Mouse (Mus musculus): ENCODE results near the gene Olfr890. TPM values are rescaled to one million over a fixed set of nuclear protein-coding genes. Genes with fewer than 3 reads are reported as not detected.

The Olfr890 gene
- total and polyA plus RNA-seq, 3 experiments = not detected

DNA sequence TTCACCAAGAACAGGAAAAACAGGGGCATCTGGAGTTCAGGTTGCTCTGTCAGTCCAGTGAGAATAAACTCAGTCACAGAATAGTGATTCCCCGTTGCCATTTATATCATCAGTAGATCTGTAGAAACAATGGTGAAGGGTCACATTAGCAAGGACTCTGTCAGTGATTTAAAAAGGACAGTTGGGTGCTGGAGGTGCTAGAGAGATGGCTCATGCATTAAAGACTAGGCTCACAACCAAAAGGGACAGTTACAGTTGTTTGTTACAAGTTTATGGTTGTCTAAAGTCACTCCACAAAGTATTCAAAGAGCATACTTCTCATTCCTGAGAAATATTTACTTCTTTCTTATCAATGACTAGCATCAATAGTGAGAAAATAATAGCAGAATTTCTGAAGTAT, 38.4 kb downstream of the Olfr890 start, which contains the start of gene Olfr891:
Gene Olfr891 (minus strand): TSS at position 101 of the 400 bp plus-strand sequence.
- TF ChIP-seq SMC3 (IDR thresholded peaks at IDR 0.05; ENCODE audit: low read depth, low read length) (no peak), NELFE (IDR thresholded peaks at IDR 0.05; ENCODE audit: low read depth, low read length) (no peak), EP300 (IDR thresholded peaks at IDR 0.05; ENCODE audit: low read depth in 1 of 2, low read length in 2 of 2) (no peak), UBTF (IDR thresholded peaks at IDR 0.05; ENCODE audit: borderline replicate concordance, insufficient read depth, low read depth, low read length) (no peak), POLR2AphosphoS2 (IDR thresholded peaks at IDR 0.05; ENCODE audit: low read length) (no peak), E2F4 (IDR thresholded peaks at IDR 0.05; ENCODE audit: borderline replicate concordance, low read depth, low read length) (no peak), ZNF384 (IDR thresholded peaks at IDR 0.05; ENCODE audit: low read depth, low read length) (no peak), TAL1 (IDR thresholded peaks at IDR 0.05; ENCODE audit: low read length) (no peak), CHD2 (IDR thresholded peaks at IDR 0.05; ENCODE audit: low read length) (no peak), MXI1 (IDR thresholded peaks at IDR 0.05; ENCODE audit: low read depth, low read length) (no peak), BHLHE40 (IDR thresholded peaks at IDR 0.05; ENCODE audit: borderline replicate concordance, low read depth, low read length) (no peak), MYB (IDR thresholded peaks at IDR 0.05; ENCODE audit: low read depth, low read length) (no peak), KAT2A (conservative IDR thresholded peaks at IDR 0.05; ENCODE audit: low read depth, low read length) (no peak), TCF12 (IDR thresholded peaks at IDR 0.05; ENCODE audit: low read depth, low read length) (no peak), ELF1 (IDR thresholded peaks at IDR 0.05; ENCODE audit: low read depth, low read length) (no peak), RCOR1 (IDR thresholded peaks at IDR 0.05; ENCODE audit: low read depth, low read length) (no peak)
- Histone ChIP-seq H3K27ac (ENCODE audit: control insufficient read depth, low read depth, low read length) (no peak within 1 kb of the TSS), H3K27me3 (ENCODE audit: control insufficient read depth in 1 of 2, insufficient read depth in 2 of 2, low read length in 2 of 2) (no peaks in the 10 kb centered on the region), H3K79me2 (ENCODE audit: control insufficient read depth, insufficient read depth, low read length, poor library complexity) (no peaks in the 10 kb centered on the region), H3K4me3 (ENCODE audit: control insufficient read depth in 1 of 2, insufficient read depth in 1 of 2, low read depth in 2 of 2, low read length in 2 of 2) (no peak within 1 kb of the TSS), H3K36me3 (ENCODE audit: control insufficient read depth in 1 of 2, insufficient read depth in 2 of 2, low read length in 2 of 2) (no peaks in the 10 kb centered on the region), H3K4me1 (ENCODE audit: control insufficient read depth in 1 of 2, insufficient read depth in 2 of 2, low read length in 2 of 2) (no peaks in the 10 kb centered on the region), H3K9ac (ENCODE audit: control insufficient read depth, low read depth, low read length, poor library complexity, severe bottlenecking) (no peak within 1 kb of the TSS), H3K9me3 (replicated peaks; ENCODE audit: insufficient read depth, low read length) (no peaks in the 10 kb centered on the region)
- DNase-seq (ENCODE audit: low read depth, low spot score) = no peak

Other genes with a start within 250 kb of the Olfr890 start
- not detected in 2 replicates for gene Olfr145, start 245.8 kb upstream of the Olfr890 start, total RNA-seq (2012; rRNA removed)
- not detected for gene Olfr145, start 245.8 kb upstream of the Olfr890 start, polyA plus RNA-seq (2012; ENCODE audit: insufficient read depth in 1 of 2, insufficient read length in 2 of 2, low read depth in 1 of 2, low replicate concordance in 2 of 2, missing spikeins in 1 of 2)
- not detected in 2 replicates for gene Olfr878, start 224.7 kb upstream of the Olfr890 start, total RNA-seq (2012; rRNA removed)
- gene Olfr878, start 224.7 kb upstream of the Olfr890 start, polyA plus RNA-seq (2012; ENCODE audit: insufficient read depth in 1 of 2, insufficient read length in 2 of 2, low read depth in 1 of 2, low replicate concordance in 2 of 2, missing spikeins in 1 of 2) = not detected
- not detected in 2 replicates for gene Olfr881, start 150.7 kb upstream of the Olfr890 start, total RNA-seq (2012; rRNA removed)
- gene Olfr881, start 150.7 kb upstream of the Olfr890 start, polyA plus RNA-seq (2012; ENCODE audit: insufficient read depth in 1 of 2, insufficient read length in 2 of 2, low read depth in 1 of 2, low replicate concordance in 2 of 2, missing spikeins in 1 of 2) = not detected
- not detected in 2 replicates for gene Olfr883, start 116.7 kb upstream of the Olfr890 start, total RNA-seq (2012; rRNA removed)
- not detected for gene Olfr883, start 116.7 kb upstream of the Olfr890 start, polyA plus RNA-seq (2012; ENCODE audit: insufficient read depth in 1 of 2, insufficient read length in 2 of 2, low read depth in 1 of 2, low replicate concordance in 2 of 2, missing spikeins in 1 of 2)
- gene Olfr884, start 96.0 kb upstream of the Olfr890 start, total RNA-seq (2012; rRNA removed) = not detected in 2 replicates
- not detected for gene Olfr884, start 96.0 kb upstream of the Olfr890 start, polyA plus RNA-seq (2012; ENCODE audit: insufficient read depth in 1 of 2, insufficient read length in 2 of 2, low read depth in 1 of 2, low replicate concordance in 2 of 2, missing spikeins in 1 of 2)
- gene Olfr885, start 81.2 kb upstream of the Olfr890 start, total RNA-seq (2012; rRNA removed) = not detected in 2 replicates
- gene Olfr885, start 81.2 kb upstream of the Olfr890 start, polyA plus RNA-seq (2012; ENCODE audit: insufficient read depth in 1 of 2, insufficient read length in 2 of 2, low read depth in 1 of 2, low replicate concordance in 2 of 2, missing spikeins in 1 of 2) = not detected
- not detected in 2 replicates for gene Olfr887, start 58.4 kb upstream of the Olfr890 start, total RNA-seq (2012; rRNA removed)
- not detected for gene Olfr887, start 58.4 kb upstream of the Olfr890 start, polyA plus RNA-seq (2012; ENCODE audit: insufficient read depth in 1 of 2, insufficient read length in 2 of 2, low read depth in 1 of 2, low replicate concordance in 2 of 2, missing spikeins in 1 of 2)
- gene Olfr888, start 34.4 kb upstream of the Olfr890 start, total RNA-seq (2012; rRNA removed) = not detected in 2 replicates
- not detected for gene Olfr888, start 34.4 kb upstream of the Olfr890 start, polyA plus RNA-seq (2012; ENCODE audit: insufficient read depth in 1 of 2, insufficient read length in 2 of 2, low read depth in 1 of 2, low replicate concordance in 2 of 2, missing spikeins in 1 of 2)
- 2.8 and 3.7 TPM in 2 replicates for gene Olfr889, start 27.3 kb upstream of the Olfr890 start, total RNA-seq (2012; rRNA removed)
- 10 to 100 TPM in 1 of 2 experiments, not detected in 1; 23.6 TPM for gene Olfr889, start 27.3 kb upstream of the Olfr890 start, polyA plus RNA-seq (2012; ENCODE audit: insufficient read depth in 1 of 2, insufficient read length in 2 of 2, low read depth in 1 of 2, low replicate concordance in 2 of 2, missing spikeins in 1 of 2)
- gene Olfr891, start 38.3 kb downstream of the Olfr890 start, total RNA-seq (2012; rRNA removed) = not detected in 2 replicates
- not detected for gene Olfr891, start 38.3 kb downstream of the Olfr890 start, polyA plus RNA-seq (2012; ENCODE audit: insufficient read depth in 1 of 2, insufficient read length in 2 of 2, low read depth in 1 of 2, low replicate concordance in 2 of 2, missing spikeins in 1 of 2)
- not detected in 2 replicates for gene Olfr893, start 65.8 kb downstream of the Olfr890 start, total RNA-seq (2012; rRNA removed)
- gene Olfr893, start 65.8 kb downstream of the Olfr890 start, polyA plus RNA-seq (2012; ENCODE audit: insufficient read depth in 1 of 2, insufficient read length in 2 of 2, low read depth in 1 of 2, low replicate concordance in 2 of 2, missing spikeins in 1 of 2) = not detected
- gene Olfr894, start 75.5 kb downstream of the Olfr890 start, total RNA-seq (2012; rRNA removed) = not detected in 2 replicates
- gene Olfr894, start 75.5 kb downstream of the Olfr890 start, polyA plus RNA-seq (2012; ENCODE audit: insufficient read depth in 1 of 2, insufficient read length in 2 of 2, low read depth in 1 of 2, low replicate concordance in 2 of 2, missing spikeins in 1 of 2) = not detected
- not detected in 2 replicates for gene Olfr143, start 110.3 kb downstream of the Olfr890 start, total RNA-seq (2012; rRNA removed)
- gene Olfr143, start 110.3 kb downstream of the Olfr890 start, polyA plus RNA-seq (2012; ENCODE audit: insufficient read depth in 1 of 2, insufficient read length in 2 of 2, low read depth in 1 of 2, low replicate concordance in 2 of 2, missing spikeins in 1 of 2) = not detected
- gene Olfr895, start 125.3 kb downstream of the Olfr890 start, total RNA-seq (2012; rRNA removed) = not detected in 2 replicates
- gene Olfr895, start 125.3 kb downstream of the Olfr890 start, polyA plus RNA-seq (2012; ENCODE audit: insufficient read depth in 1 of 2, insufficient read length in 2 of 2, low read depth in 1 of 2, low replicate concordance in 2 of 2, missing spikeins in 1 of 2) = not detected
- gene Olfr896-ps1, start 148.6 kb downstream of the Olfr890 start, total RNA-seq (2012; rRNA removed) = not detected in 2 replicates
- gene Olfr896-ps1, start 148.6 kb downstream of the Olfr890 start, polyA plus RNA-seq (2012; ENCODE audit: insufficient read depth in 1 of 2, insufficient read length in 2 of 2, low read depth in 1 of 2, low replicate concordance in 2 of 2, missing spikeins in 1 of 2) = not detected
- gene Olfr25, start 186.5 kb downstream of the Olfr890 start, total RNA-seq (2012; rRNA removed) = not detected in 2 replicates
- not detected for gene Olfr25, start 186.5 kb downstream of the Olfr890 start, polyA plus RNA-seq (2012; ENCODE audit: insufficient read depth in 1 of 2, insufficient read length in 2 of 2, low read depth in 1 of 2, low replicate concordance in 2 of 2, missing spikeins in 1 of 2)
- not detected in 2 replicates for gene Olfr898, start 205.9 kb downstream of the Olfr890 start, total RNA-seq (2012; rRNA removed)
- gene Olfr898, start 205.9 kb downstream of the Olfr890 start, polyA plus RNA-seq (2012; ENCODE audit: insufficient read depth in 1 of 2, insufficient read length in 2 of 2, low read depth in 1 of 2, low replicate concordance in 2 of 2, missing spikeins in 1 of 2) = not detected
- gene Olfr250, start 224.4 kb downstream of the Olfr890 start, total RNA-seq (2012; rRNA removed) = not detected in 2 replicates
- gene Olfr250, start 224.4 kb downstream of the Olfr890 start, polyA plus RNA-seq (2012; ENCODE audit: insufficient read depth in 1 of 2, insufficient read length in 2 of 2, low read depth in 1 of 2, low replicate concordance in 2 of 2, missing spikeins in 1 of 2) = not detected
- not detected in 2 replicates for gene Olfr251, start 234.6 kb downstream of the Olfr890 start, total RNA-seq (2012; rRNA removed)
- not detected for gene Olfr251, start 234.6 kb downstream of the Olfr890 start, polyA plus RNA-seq (2012; ENCODE audit: insufficient read depth in 1 of 2, insufficient read length in 2 of 2, low read depth in 1 of 2, low replicate concordance in 2 of 2, missing spikeins in 1 of 2)

Measured in MEL (cell line).